Mouse (Mus musculus): ENCODE measurements around the gene Rce1.
A peak's percentile ranks its signal among the peaks of the same experiment; 100 is the strongest.

Rce1 gene

DNA sequence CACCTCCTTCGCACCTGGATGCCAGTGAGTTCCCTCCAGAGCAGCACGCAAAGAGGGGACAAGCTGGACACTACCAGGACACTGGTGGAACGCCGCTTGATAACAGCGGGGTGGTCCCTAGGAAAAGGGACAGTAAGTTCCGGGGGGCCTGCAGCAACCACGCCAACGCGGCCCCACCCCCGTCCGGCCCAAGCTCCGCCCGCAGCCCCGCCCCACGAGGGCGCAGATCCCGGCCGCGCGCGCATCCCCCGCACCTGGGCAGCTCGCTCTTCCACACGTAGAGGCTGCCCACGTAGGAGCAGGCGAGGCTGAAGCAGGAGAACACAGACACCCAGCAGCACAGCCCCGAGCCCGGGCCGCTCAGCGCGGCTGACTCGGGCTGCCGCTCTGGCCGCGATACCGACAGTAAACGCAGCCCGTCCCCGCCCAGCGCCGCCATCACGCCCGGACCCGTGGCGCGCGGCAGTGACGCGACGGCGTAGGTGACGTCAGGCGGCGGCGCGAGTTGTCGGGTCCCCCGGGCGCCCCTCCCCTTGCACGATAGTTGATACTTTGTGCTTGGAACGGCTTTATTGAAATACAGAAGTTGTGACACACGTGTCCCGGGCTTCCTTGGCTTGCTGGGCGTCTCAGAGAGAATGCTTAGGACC is at the start of gene Rce1:
Rce1 (minus strand) TSS at position 463 of the 650 bp plus-strand sequence.
- peak; percentile 88 to 91 for DNase-seq (ENCODE audit: low spot score in 2 of 2)

DNA sequence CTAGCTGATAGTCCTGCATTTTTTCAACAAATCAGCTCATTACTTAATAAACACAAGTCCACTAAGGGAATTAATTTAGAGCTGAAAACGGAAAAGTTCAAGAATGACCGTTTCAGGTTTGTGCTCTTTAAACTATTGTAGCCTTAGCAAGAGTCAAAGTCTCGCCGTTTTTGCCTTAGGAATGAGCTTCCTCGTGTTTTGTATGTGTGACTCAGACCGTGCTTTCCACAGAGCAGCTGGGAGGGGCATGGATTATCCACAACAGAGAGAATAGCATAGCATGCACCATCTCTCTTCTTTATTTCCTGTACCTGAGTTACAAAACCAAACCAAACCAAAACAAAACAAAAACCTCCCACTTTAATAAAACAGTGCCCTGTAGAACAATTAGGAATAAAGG is 47.0 kb upstream of the Rce1 start:
- no peak for DNase-seq (ENCODE audit: low spot score in 2 of 2)

DNA sequence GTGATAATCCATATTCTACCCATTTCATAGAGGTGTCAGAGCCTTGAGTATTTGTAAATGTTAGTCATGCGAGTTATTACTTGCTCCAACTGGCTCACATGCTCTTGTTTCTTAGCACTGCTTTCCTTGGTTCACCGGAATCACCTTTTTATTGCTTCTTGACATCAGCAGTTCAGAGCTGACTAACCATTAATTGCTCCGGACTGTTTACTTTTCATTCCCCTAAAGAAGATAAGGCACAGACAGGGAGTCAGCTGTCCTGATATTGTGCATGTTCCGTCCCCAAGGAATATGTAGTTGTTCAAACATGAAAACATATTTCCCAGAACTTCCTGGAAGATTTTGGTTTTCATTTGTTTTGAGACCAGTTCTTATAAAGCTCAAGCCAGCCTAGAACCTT is 45.3 kb upstream of the Rce1 start:
- DNase-seq (ENCODE audit: low spot score in 2 of 2) = no peak

DNA sequence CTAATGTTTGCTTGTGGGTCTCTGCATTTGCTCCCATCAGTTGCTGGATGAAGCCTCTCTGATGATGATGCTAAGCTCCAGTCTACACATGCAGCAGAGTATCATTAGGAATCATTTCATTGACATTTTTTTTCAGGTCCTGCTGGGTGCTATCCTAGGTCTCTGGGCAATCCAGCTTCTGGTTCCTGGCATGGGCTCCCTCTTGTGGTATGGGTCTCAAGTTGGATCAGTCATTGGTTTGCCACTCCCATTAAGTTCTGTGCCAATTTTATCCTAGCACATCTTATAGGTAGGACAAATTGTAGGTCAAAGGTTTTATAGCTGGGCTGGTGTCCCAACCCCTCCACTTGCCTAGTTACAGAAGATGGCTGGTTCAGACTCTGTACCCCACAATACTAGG is 41.4 kb upstream of the Rce1 start:
- no peak for DNase-seq (ENCODE audit: low spot score in 2 of 2)

DNA sequence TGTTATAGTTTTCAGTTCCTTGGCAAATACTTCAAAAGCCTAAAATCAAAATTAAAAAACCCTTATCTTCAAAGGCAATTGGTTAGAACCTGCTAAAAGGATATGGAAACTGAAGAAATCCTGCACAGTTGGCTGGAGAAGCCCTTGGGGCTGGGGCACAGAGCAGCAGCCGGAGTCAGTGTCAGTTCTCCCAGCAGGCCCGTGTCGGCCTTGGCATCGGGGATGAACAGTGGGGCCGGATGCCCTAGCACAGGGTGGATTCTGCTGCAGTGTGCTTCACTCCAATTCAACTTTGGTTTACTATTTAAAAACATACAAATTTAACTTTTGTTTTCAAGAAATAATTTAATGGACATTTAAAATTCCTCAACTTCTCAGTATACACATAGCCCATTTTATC is 32.7 kb upstream of the Rce1 start:
- no peak for DNase-seq (ENCODE audit: low spot score in 2 of 2)

DNA sequence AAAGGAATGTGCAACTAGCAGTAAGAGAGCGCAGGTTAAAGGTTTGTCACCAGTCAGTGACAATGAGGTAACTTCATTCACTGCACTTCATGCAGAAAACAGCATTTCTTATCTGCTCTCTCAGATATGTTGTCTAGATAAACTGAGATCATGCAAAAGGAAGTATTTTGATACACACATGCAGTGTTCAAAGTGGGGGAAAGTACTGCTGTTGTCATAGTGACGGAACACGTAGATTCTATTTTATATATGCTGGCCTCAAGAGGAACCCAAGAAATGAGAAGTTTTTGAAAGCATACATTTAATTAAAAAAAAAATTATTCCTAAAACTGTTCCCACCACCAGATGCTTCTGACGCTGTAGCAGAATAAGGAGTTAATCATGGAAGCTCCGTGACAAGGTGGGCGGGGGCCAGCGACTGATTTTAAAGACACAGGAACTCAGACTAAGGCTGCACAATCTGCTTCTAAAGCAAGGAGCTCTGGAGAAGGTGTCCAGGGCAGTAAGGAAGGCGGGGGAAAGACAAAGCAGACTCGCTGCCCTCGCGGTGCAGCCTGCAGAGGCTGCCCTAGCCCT is 21.6 kb upstream of the Rce1 start:
- DNase-seq (ENCODE audit: low spot score in 2 of 2) = no peak

DNA sequence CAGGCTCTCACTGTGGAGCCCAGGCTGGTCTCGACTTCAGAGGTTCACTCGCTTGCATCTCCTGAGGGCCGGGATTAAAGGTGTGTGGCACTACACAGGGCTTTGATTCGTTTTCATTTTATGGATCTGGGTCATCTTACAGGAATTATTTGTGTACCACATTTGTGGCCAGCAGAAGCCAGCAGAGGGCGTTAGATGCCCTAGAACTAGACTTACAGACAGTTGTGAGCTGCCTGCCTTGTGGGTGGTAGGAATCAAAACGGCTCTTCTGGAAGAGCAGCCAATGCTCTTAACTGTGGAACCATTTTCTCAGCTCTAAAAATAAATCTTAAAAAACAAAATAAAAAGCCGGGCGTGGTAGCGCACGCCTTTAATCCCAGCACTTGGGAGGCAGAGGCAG is 18.8 kb upstream of the Rce1 start:
- no peak for DNase-seq (ENCODE audit: low spot score in 2 of 2)

DNA sequence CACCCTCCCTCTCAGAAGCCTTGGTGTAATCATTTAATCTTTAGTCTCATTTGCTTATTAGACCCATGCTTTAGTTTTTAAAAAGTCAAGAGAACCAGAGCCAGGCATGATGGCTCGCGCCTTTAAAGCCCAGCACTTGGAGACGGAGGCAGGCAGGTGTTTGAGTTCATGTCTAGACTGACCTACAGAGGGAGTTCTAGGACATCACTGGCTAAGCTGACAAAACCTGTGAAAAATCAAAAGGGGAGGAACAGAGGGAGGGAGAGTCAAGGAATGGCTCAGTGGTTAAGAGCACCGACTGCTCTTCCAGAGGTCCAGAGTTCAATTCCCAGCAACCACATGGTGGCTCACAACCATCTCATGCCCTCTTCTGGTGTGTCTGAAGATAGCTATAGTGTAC is 10.5 kb upstream of the Rce1 start:
- DNase-seq (ENCODE audit: low spot score in 2 of 2) = no peak

DNA sequence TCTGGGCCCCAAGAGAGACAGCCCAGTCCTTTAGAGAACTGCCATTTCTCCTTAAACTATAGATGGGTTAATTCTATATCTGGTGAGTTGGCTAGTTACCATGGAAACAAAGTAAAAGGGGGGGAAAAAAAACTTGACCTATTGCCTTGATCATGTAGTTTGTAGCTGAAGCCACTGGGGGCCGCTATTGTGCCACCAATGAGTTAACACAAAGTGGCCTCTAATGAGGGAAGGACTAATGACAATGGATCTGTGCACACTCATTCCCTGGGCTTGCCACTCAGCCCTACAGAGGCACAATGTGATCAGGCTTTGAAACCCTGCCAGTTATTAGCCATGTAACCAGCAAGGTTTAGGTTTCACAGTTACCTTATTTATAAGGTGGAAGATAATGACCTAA is 3.4 kb upstream of the Rce1 start:
- DNase-seq (ENCODE audit: low spot score in 2 of 2) = peak in 1 of 2 experiments; percentile 45

DNA sequence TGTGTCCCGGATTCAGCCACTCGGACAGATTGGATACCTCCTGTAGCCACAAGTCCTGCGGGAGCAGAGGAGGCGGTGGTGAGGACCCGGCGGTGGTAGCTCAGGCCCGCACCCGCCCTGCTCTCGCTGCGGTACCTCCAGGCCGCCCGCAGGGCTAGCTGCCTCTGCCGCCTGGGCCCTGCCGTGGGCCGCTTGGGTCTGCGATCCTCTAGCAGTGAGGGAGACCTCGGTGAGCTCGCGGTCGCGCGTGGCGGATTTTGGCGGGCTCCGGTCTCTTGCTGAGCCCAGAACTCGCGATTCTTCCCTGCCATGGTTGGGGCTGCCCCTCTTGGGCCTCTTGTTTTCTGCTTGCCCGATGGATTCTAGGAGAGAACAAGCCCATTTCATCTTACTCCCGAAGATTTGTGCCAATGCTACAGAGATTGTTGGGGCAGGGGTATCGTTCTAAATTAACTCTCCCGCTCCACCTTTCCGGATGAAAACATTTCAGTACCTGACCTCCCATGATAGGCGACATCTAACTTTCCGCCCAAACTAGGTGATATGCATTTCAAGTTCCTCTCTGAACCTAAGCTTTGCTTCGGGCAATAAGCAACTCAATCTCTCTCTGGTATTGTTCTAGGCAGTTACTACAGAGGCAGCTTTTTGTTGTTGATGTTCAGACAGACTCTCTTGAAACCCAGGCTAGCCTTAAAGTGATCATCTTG is 541 bp upstream of the Rce1 start:
- DNase-seq (ENCODE audit: low spot score in 2 of 2) = no peak

DNA sequence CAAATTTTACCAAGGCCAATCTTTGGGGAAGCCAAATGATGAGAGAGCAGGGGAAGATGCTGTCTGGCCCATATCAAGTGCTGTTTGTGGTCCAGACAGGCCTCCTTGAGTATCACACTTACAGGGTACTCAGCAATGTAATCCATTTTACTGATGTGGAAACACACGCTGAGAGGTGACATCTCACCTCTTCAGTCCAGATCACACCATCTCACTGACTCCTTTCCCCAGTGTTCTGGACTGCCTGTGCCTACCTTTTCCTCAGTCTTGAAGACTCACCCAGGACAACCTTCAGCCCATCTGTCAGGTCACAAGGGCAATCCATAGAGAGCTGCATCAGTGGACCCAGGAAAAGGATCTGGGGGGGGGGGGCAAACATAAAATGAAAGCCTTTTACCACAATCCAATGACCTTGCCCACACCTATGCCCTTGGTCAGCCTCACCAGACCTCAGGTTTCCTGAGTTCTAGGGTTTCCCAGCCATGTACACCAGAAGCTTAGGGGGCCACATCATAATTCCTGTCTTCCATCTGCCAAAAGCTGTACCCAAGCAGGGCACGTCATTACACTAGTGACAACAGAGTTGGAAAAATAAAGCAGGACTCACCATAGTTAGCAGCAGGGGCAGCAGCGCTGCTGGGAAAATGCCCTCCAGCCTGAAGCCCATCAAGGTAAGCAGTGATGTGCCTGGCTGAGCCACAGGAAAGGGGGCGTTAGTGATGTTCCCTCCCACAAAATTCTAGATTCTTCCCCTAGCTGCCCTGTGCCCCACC is 849 bp downstream of the Rce1 start:
- no peak for DNase-seq (ENCODE audit: low spot score in 2 of 2)

DNA sequence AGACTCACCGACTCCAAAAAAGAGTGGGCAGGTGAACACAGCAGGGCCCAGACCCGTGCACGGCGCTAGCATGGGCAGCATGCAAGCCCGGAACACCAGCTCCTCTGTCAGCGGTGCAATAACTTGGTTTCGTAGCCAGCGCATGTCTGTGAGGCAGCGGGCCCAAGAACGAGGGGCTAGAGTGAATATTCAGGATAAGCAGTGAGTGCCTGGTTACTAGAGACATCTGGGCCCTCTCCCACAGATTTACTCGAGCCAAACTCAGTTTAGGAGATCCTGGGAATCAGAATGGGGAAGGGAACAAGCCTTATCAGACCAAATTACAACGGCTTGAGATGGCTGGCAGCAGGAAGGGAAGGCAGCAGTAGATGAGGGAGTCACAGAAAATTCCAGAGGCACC is 1.4 kb downstream of the Rce1 start:
- no peak for DNase-seq (ENCODE audit: low spot score in 2 of 2)

DNA sequence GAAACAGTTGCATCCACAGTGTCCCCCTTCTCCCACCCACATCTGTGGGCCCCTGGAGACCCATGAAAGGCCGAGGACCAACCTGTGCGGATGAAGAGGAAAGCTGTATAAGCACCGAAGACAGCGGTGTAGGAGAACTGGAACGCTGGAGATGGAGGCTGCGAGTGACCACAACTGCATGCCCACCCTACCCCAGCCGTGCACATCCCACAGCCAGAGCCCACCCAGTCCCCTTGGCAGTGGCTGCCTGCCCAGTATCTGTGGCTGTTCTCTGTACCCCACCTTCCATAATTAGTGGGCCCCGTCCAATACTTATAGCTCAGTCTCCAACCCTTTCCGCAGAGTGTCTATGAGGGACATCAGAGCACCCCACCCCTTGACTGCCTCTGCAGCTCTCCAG is 2.0 kb downstream of the Rce1 start:
- no peak for DNase-seq (ENCODE audit: low spot score in 2 of 2)

DNA sequence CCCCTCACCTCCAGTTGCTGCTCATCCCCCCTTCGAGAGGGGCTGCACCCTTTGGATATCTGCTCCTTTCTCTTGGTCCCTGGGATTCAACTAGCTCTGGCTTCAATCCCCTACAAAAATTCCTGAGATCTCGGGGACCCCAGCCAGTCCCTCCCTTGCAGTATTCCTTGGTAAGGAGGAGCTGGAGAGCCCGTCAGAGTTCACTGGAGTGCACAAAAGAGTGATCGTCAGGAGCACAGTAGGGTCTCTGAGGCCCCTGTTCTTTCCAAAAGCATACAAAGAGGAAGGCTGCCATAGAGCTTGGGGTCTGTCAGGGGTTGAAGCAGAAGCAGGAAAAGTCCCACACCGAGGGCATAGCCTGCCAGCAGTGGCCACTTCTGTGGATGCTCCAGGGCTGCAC is 2.7 kb downstream of the Rce1 start:
- DNase-seq (ENCODE audit: low spot score in 2 of 2) = no peak

DNA sequence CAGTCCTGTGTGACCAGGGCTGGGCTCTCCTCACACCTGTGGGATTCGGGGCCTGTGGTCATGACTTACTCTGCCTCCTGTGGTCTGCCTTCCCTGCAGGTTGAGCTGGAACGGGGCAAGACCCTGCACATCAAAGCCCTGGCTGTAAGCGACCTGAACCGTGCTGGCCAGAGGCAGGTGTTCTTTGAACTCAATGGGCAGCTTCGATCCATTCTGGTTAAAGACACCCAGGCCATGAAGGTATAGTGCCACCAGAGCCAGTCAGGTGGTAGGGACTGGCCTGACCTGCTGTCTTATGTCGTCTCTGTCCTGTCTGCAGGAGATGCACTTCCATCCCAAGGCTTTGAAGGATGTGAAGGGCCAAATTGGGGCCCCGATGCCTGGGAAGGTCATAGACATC is 4.7 kb downstream of the Rce1 start:
- DNase-seq (ENCODE audit: low spot score in 2 of 2) = no peak

DNA sequence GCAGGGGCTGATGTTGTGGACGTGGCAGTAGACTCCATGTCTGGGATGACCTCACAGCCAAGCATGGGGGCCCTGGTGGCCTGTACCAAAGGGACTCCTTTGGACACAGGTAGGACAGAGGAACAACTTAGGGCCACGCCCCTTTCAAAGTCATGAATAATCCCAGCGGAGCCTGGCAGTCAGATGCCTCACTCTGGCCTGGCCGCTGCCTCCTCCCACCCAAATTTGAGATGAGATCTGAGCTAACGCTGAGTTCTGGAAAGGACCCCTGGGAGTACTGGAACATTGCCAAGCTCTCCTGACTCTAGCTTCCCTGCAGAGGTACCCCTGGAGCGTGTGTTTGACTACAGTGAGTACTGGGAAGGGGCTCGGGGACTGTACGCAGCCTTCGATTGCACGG is 6.0 kb downstream of the Rce1 start:
- DNase-seq (ENCODE audit: low spot score in 2 of 2) = no peak

DNA sequence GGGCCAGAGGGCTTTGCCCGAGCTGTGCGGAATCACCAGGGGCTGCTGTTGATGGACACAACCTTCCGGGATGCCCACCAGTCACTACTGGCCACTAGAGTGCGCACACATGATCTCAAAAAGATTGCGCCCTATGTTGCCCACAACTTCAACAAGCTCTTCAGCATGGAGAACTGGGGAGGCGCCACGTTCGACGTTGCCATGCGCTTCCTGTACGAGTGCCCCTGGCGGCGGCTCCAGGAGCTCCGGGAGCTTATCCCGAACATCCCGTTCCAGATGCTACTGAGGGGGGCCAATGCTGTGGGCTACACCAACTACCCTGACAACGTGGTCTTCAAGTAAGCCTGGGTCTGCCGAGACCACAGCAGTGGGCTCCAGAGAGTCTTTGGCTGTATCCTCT is 7.3 kb downstream of the Rce1 start:
- DNase-seq (ENCODE audit: low spot score in 2 of 2) = no peak

DNA sequence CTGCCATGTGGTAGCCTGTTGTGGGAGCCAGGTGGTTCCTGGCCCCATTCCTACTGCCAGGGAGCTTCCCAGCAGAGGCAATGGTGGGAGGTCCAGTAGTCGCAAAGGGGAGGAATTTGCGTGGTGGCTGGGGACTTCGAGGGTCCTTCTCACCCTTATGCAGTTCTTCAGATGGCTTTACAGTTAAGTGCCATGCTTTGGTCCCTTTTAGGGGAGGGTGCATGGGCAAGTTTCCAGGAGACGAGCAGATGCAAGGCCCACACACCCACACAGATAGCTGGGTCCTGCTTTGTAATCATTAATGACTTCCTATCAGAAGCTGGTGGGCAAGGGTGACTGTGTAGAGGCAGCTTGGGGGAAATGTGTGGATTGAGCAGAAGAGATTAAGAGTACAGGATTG is 8.9 kb downstream of the Rce1 start:
- DNase-seq (ENCODE audit: low spot score in 2 of 2) = no peak

DNA sequence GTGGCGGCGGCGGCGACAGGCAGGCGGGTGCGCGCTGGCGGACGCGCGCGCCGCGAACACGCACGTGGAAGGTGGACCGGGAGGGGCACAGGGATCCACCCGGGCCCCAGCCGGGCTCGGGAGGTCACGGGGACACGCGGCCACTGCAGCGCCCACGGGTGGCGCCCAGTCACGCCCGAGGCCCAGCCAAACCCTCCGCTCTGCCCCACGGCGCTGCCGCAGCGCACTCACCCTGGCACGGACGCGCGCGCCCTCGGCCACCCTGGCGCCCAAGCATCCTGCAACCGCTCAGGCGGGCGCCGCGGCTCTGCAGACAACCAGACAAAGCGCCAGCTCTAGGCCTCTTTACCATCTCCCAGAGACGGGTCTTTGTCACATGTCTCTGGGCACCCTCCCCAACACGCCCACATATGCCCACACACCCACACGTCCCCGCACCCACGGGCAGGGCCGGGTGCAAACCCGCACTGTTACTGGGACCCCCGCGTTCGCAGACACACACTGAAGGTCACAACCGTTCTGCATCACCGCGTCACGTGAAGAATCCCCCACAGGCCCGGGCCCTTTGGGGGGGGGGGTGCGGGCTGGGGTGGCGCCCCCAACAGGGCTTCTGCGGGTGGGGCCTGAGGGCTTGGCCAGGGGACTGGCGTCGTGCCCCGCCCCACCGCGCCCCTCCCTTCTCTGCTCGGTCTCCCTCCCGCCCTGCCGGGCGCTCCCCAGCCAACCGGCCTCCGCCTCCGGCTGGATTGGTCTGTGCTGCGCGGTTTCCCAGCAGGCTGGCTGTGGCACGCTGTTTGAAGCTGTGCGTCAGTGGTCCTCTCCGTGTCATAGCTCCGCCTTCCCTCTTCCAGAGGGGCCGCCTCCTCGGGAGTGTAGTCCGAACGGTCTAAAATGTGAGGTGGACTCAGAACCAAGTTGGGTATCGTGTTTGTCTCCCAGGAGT is 10.0 kb downstream of the Rce1 start, which contains the start of gene Lrfn4:
Lrfn4 (minus strand) TSS at position 517 of the 943 bp plus-strand sequence.
- peak; percentile 82 to 83 for DNase-seq (ENCODE audit: low spot score in 2 of 2)

DNA sequence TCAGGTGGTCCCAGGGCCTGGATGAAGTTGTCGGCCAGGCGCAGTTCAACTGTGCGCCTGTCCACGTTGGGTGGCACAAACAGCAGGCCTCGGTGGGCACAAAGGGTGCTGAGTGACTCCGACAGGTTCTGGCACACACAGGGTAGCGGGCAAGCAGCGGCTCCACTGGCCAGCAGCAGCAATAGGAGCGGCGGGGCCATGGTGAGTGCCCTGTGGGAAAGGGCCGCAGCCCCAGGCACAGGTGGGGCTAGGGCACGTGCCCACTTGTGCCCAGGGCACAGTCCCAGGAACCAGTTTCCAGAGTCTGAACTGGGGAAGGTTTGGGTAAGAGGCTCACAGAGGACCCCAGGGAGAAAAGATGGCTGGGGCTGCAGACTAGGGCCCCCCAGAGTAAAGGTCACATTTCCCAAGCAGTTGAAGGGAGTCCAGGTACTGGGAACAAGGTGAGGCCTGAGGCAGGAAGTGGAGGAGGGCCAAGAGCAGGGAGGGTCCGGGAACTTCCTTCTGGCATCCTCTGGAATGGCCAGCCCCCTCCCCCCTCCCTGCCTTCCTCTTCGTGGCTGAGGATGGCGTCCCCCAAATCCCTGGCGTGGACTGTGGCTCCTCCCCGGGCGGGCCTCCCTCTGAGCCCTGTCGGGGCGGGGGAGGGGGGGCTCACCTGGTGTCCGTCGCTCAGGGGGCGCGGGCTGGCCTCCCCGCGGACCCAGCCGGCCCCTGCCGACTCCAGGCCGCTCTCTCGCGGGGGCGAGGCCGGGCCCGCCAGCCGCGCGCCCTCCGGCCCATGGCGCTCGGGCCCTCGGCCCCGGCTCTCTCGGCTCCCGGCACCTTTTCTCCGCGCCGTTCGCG is 10.9 kb downstream of the Rce1 start:
- no peak for DNase-seq (ENCODE audit: low spot score in 2 of 2)
